13 mouse cellular contexts compared by ENCODE assay signal in the genomic region with DNA sequence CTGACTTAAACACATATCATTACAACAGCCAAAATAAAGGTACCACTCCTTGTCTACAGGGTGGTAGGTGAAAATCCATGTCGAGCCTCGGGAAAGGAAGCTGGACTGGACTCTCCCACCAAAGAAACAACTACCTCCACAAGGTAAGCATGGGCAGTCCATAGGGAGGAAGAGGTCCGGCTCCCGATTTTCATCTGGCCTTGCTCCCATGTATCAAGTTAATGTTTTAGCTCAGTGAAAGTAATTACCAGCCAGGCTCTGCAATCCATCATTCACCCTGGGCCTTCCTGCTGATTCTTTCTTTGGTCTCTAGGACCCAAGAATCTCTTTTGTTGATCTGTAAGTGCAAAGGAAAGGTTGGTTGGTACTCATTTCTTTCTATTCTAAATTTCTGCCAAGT.
"Had no signal": no experiment of that assay in that cellular context is flagged by ENCODE, and none has a peak within 500 bp of the region (broad histone marks: within the 10 kb centered on the region; RNA-seq: fewer than 3 reads in every experiment).

No protein-coding gene starts in this region.

- H3K4me2 ChIP-seq: intestine, embryonic 15.5 days; limb, embryonic 15.5 days; liver, embryonic 12.5 days; lung, embryonic 14.5 days; midbrain, embryonic 11.5 days; stomach, embryonic 15.5 days had no signal

- H3K27me3 ChIP-seq: intestine, embryonic 15.5 days; limb, embryonic 15.5 days; liver, embryonic 12.5 days; stomach, embryonic 15.5 days had no signal

- ATAC-seq: intestine, embryonic 15.5 days; liver, embryonic 12.5 days; midbrain, embryonic 16.5 days had no signal

- DNase-seq: layer of hippocampus, adult 9-11 months; layer of hippocampus, postnatal 36 days; lung, embryonic 14.5 days; lung, postnatal 10 days; lung, postnatal 4 days; right cerebral cortex, postnatal 14 days; thymus, postnatal 36 days had no signal

- H3K4me1 ChIP-seq: intestine, embryonic 15.5 days; limb, embryonic 15.5 days; liver, embryonic 12.5 days; stomach, embryonic 15.5 days had no signal

- H3K9me3 ChIP-seq: intestine, embryonic 15.5 days; limb, embryonic 15.5 days; liver, embryonic 12.5 days; stomach, embryonic 15.5 days had no signal

- H3K27ac ChIP-seq: intestine, embryonic 15.5 days; limb, embryonic 15.5 days; liver, embryonic 12.5 days; stomach, embryonic 15.5 days had no signal

- H3K9ac ChIP-seq: intestine, embryonic 15.5 days; limb, embryonic 15.5 days; liver, embryonic 12.5 days; lung, embryonic 14.5 days; stomach, embryonic 15.5 days had no signal

- H3K36me3 ChIP-seq: intestine, embryonic 15.5 days; limb, embryonic 15.5 days; liver, embryonic 12.5 days; stomach, embryonic 15.5 days had no signal

- H3K4me3 ChIP-seq: intestine, embryonic 15.5 days; limb, embryonic 15.5 days; liver, embryonic 12.5 days; stomach, embryonic 15.5 days had no signal
